20 mouse cellular contexts compared by ENCODE assay signal in genomic region chr16:12218151-12218532, GRCm38 (mm10).
DNase-seq lines count a peak whose midpoint lies in the region; ATAC-seq lines count a peak whose summit lies in the region.
"Had no signal": no experiment of that assay in that cellular context is flagged by ENCODE, and none has a peak within 500 bp of the region (broad histone marks: within the 10 kb centered on the region; RNA-seq: fewer than 3 reads in every experiment).

No protein-coding gene starts in this region.

- 66% methylated on average over 2 of the region's 2 CpGs for WGBS in embryonic facial prominence, embryonic 12.5 days
- 79% methylated on average over 2 of the region's 2 CpGs for WGBS in embryonic facial prominence, embryonic 10.5 days
- WGBS in hindbrain, embryonic 13.5 days: 66% methylated on average over 2 of the region's 2 CpGs
- WGBS in hindbrain, embryonic 10.5 days: 64% methylated on average over 2 of the region's 2 CpGs
- 73% methylated on average over 2 of the region's 2 CpGs for WGBS in midbrain, embryonic 12.5 days
- 79% methylated on average over 2 of the region's 2 CpGs for WGBS in midbrain, embryonic 11.5 days
- 54% methylated on average over 2 of the region's 2 CpGs for WGBS in neural tube, embryonic 13.5 days
- WGBS in neural tube, embryonic 15.5 days: 51% methylated on average over 2 of the region's 2 CpGs

- no peaks in the 10 kb centered on the region for H3K27me3 ChIP-seq in embryonic facial prominence, embryonic 12.5 days
- no peaks in the 10 kb centered on the region for H3K27me3 ChIP-seq in embryonic facial prominence, embryonic 10.5 days (replicated peaks; ENCODE audit: low read depth, poor library complexity, severe bottlenecking)
- H3K27me3 ChIP-seq in hindbrain, embryonic 13.5 days: no peaks in the 10 kb centered on the region
- no peaks in the 10 kb centered on the region for H3K27me3 ChIP-seq in hindbrain, embryonic 10.5 days (ENCODE audit: insufficient read depth, poor library complexity, severe bottlenecking)
- no peaks in the 10 kb centered on the region for H3K27me3 ChIP-seq in midbrain, embryonic 12.5 days
- no peaks in the 10 kb centered on the region for H3K27me3 ChIP-seq in midbrain, embryonic 11.5 days (ENCODE audit: control insufficient read depth, insufficient read depth, low read length)
- H3K27me3 ChIP-seq in neural tube, embryonic 13.5 days: no peaks in the 10 kb centered on the region
- H3K27me3 ChIP-seq in neural tube, embryonic 15.5 days (replicated peaks): no peaks in the 10 kb centered on the region
- H3K27me3 ChIP-seq: heart, embryonic 13.5 days had no signal

- no peak for ATAC-seq in embryonic facial prominence, embryonic 12.5 days (ENCODE audit: insufficient number of reproducible peaks, insufficient read depth, low FRiP score, low TSS enrichment)
- ATAC-seq in hindbrain, embryonic 13.5 days (ENCODE audit: low FRiP score): peak; percentile 38; the same call in 1 of the 2 replicates
- ATAC-seq in midbrain, embryonic 12.5 days (ENCODE audit: low FRiP score, low read depth): 0 out of 2 replicates have a peak, but pooled peaks have one; percentile 44
- ATAC-seq in midbrain, embryonic 11.5 days (ENCODE audit: low FRiP score): no peak
- ATAC-seq in neural tube, embryonic 13.5 days (ENCODE audit: low read depth): no peak
- no peak for ATAC-seq in neural tube, embryonic 15.5 days (ENCODE audit: low FRiP score)
- ATAC-seq: CD4-positive, CD25-positive, alpha-beta regulatory T cell, adult 4 months; intestine, embryonic 16.5 days had no signal

- no peaks in the 10 kb centered on the region for H3K36me3 ChIP-seq in embryonic facial prominence, embryonic 12.5 days
- H3K36me3 ChIP-seq in embryonic facial prominence, embryonic 10.5 days (replicated peaks): no peaks in the 10 kb centered on the region
- H3K36me3 ChIP-seq in hindbrain, embryonic 13.5 days: no peaks in the 10 kb centered on the region
- H3K36me3 ChIP-seq in hindbrain, embryonic 10.5 days: no peaks in the 10 kb centered on the region
- no peaks in the 10 kb centered on the region for H3K36me3 ChIP-seq in midbrain, embryonic 12.5 days
- H3K36me3 ChIP-seq in midbrain, embryonic 11.5 days (ENCODE audit: control insufficient read depth, insufficient read depth, low read length): no peaks in the 10 kb centered on the region
- no peaks in the 10 kb centered on the region for H3K36me3 ChIP-seq in neural tube, embryonic 13.5 days
- no peaks in the 10 kb centered on the region for H3K36me3 ChIP-seq in neural tube, embryonic 15.5 days
- H3K36me3 ChIP-seq: G1E; heart, embryonic 13.5 days had no signal

- H3K4me3 ChIP-seq in embryonic facial prominence, embryonic 12.5 days: no peak overlapping the region
- H3K4me3 ChIP-seq in embryonic facial prominence, embryonic 10.5 days: no peak overlapping the region
- H3K4me3 ChIP-seq in hindbrain, embryonic 13.5 days: no peak overlapping the region
- H3K4me3 ChIP-seq in hindbrain, embryonic 10.5 days: no peak overlapping the region
- no peak overlapping the region for H3K4me3 ChIP-seq in midbrain, embryonic 12.5 days
- H3K4me3 ChIP-seq in midbrain, embryonic 11.5 days (ENCODE audit: low read depth, low read length): no peak overlapping the region
- no peak overlapping the region for H3K4me3 ChIP-seq in neural tube, embryonic 13.5 days
- no peak overlapping the region for H3K4me3 ChIP-seq in neural tube, embryonic 15.5 days (replicated peaks)
- H3K4me3 ChIP-seq: heart, embryonic 13.5 days had no signal

- 0 out of 2 replicates have a peak overlapping the region, but pooled peaks have one; percentile 17 for H3K27ac ChIP-seq in embryonic facial prominence, embryonic 12.5 days
- no peak overlapping the region for H3K27ac ChIP-seq in embryonic facial prominence, embryonic 10.5 days (replicated peaks)
- H3K27ac ChIP-seq in hindbrain, embryonic 13.5 days: peak overlapping the region; percentile 79
- no peak overlapping the region for H3K27ac ChIP-seq in hindbrain, embryonic 10.5 days
- H3K27ac ChIP-seq in midbrain, embryonic 12.5 days (replicated peaks): peak overlapping the region; percentile 43; the same call in 1 of the 2 replicates
- no peak overlapping the region for H3K27ac ChIP-seq in midbrain, embryonic 11.5 days (ENCODE audit: low read depth, low read length)
- H3K27ac ChIP-seq in neural tube, embryonic 13.5 days (replicated peaks): peak overlapping the region; percentile 29
- no peak overlapping the region for H3K27ac ChIP-seq in neural tube, embryonic 15.5 days (replicated peaks)
- H3K27ac ChIP-seq: heart, embryonic 13.5 days had no signal

- H3K4me2 ChIP-seq in embryonic facial prominence, embryonic 12.5 days (replicated peaks): no peak overlapping the region
- H3K4me2 ChIP-seq in hindbrain, embryonic 13.5 days: no peak overlapping the region
- H3K4me2 ChIP-seq in midbrain, embryonic 12.5 days (replicated peaks): no peak overlapping the region
- H3K4me2 ChIP-seq in midbrain, embryonic 11.5 days: no peak overlapping the region
- H3K4me2 ChIP-seq in neural tube, embryonic 13.5 days: no peak overlapping the region
- H3K4me2 ChIP-seq in neural tube, embryonic 15.5 days: no peak overlapping the region
- H3K4me2 ChIP-seq: heart, embryonic 13.5 days had no signal

- no peak overlapping the region for H3K9ac ChIP-seq in embryonic facial prominence, embryonic 12.5 days
- no peak overlapping the region for H3K9ac ChIP-seq in hindbrain, embryonic 13.5 days
- H3K9ac ChIP-seq in midbrain, embryonic 12.5 days (replicated peaks): no peak overlapping the region
- no peak overlapping the region for H3K9ac ChIP-seq in midbrain, embryonic 11.5 days (ENCODE audit: low read length)
- H3K9ac ChIP-seq in neural tube, embryonic 13.5 days: no peak overlapping the region
- no peak overlapping the region for H3K9ac ChIP-seq in neural tube, embryonic 15.5 days (replicated peaks)
- H3K9ac ChIP-seq: heart, embryonic 13.5 days had no signal

- no peaks in the 10 kb centered on the region for H3K4me1 ChIP-seq in embryonic facial prominence, embryonic 12.5 days
- H3K4me1 ChIP-seq in embryonic facial prominence, embryonic 10.5 days: no peaks in the 10 kb centered on the region
- peaks cover 17% of the 10 kb centered on the region for H3K4me1 ChIP-seq in hindbrain, embryonic 13.5 days (replicated peaks)
- no peaks in the 10 kb centered on the region for H3K4me1 ChIP-seq in hindbrain, embryonic 10.5 days (replicated peaks)
- no peaks in the 10 kb centered on the region; the same call in 1 of the 2 replicates for H3K4me1 ChIP-seq in midbrain, embryonic 12.5 days
- no peaks in the 10 kb centered on the region for H3K4me1 ChIP-seq in midbrain, embryonic 11.5 days (ENCODE audit: control insufficient read depth, insufficient read depth, low read length)
- peaks cover 12% of the 10 kb centered on the region for H3K4me1 ChIP-seq in neural tube, embryonic 13.5 days (replicated peaks)
- H3K4me1 ChIP-seq in neural tube, embryonic 15.5 days: peaks cover 16% of the 10 kb centered on the region
- H3K4me1 ChIP-seq: heart, embryonic 13.5 days had no signal

- DNase-seq in embryonic facial prominence, embryonic 10.5 days (ENCODE audit: low spot score): no peak
- no peak for DNase-seq in hindbrain, embryonic 10.5 days (ENCODE audit: low spot score)
- no peak for DNase-seq in midbrain, embryonic 11.5 days (ENCODE audit: low spot score, missing footprints)
- DNase-seq: adrenal gland, adult 8-10 months; adrenal gland, postnatal 36 days; B cell, adult 2 months; cerebellum, adult 2 months; cerebellum, postnatal 10 days; gastrocnemius, postnatal 36 days; heart, adult 11 months; heart, postnatal 36 days had no signal

- no peaks in the 10 kb centered on the region for H3K9me3 ChIP-seq in embryonic facial prominence, embryonic 12.5 days
- no peaks in the 10 kb centered on the region for H3K9me3 ChIP-seq in embryonic facial prominence, embryonic 10.5 days
- H3K9me3 ChIP-seq in hindbrain, embryonic 13.5 days: no peaks in the 10 kb centered on the region
- no peaks in the 10 kb centered on the region for H3K9me3 ChIP-seq in hindbrain, embryonic 10.5 days
- H3K9me3 ChIP-seq in midbrain, embryonic 12.5 days: no peaks in the 10 kb centered on the region
- no peaks in the 10 kb centered on the region for H3K9me3 ChIP-seq in midbrain, embryonic 11.5 days (ENCODE audit: control insufficient read depth, low read length)
- H3K9me3 ChIP-seq in neural tube, embryonic 13.5 days: no peaks in the 10 kb centered on the region
- H3K9me3 ChIP-seq in neural tube, embryonic 15.5 days (replicated peaks): no peaks in the 10 kb centered on the region
- H3K9me3 ChIP-seq: G1E; heart, embryonic 13.5 days had no signal

Comparison
In these comparisons a context has a peak if more than half of its experiments do, and no peak if none do; other contexts are left out.
1. ATAC-seq: peak in hindbrain, embryonic 13.5 days (single experiment) and midbrain, embryonic 12.5 days (single experiment); none in embryonic facial prominence, embryonic 12.5 days (single experiment), midbrain, embryonic 11.5 days (single experiment), neural tube, embryonic 13.5 days (single experiment) and neural tube, embryonic 15.5 days (single experiment).
2. H3K27ac ChIP-seq: peak in embryonic facial prominence, embryonic 12.5 days (single experiment), hindbrain, embryonic 13.5 days (single experiment), midbrain, embryonic 12.5 days (single experiment) and neural tube, embryonic 13.5 days (single experiment); none in embryonic facial prominence, embryonic 10.5 days (single experiment), hindbrain, embryonic 10.5 days (single experiment), midbrain, embryonic 11.5 days (single experiment) and neural tube, embryonic 15.5 days (single experiment).